Mouse (Mus musculus) left cerebral cortex, adult 6 months (tissue): ENCODE data around the gene Auh. TPM values are rescaled to one million over a fixed set of nuclear protein-coding genes. Genes with fewer than 3 reads are reported as not detected.

Experiments used
- long read RNA-seq, 2 experiments: library from polyadenylated mRNA; unstranded; transcript quantifications; one replicate each; pipeline ENCODE4 v2.0.0; 2019 to 2020
- polyA plus RNA-seq: library from polyadenylated mRNA; unstranded; fragments of <200 nt; fragmentation: Nextera tagmentation; gene quantifications from 2 replicates; pipeline ENCODE4 v1.2.3, GENCODE M21; 2021

The Auh gene
- polyA plus RNA-seq = 119 and 130 TPM in 2 replicates
- long read RNA-seq, experiment 1, transcript Auh-201 (10 exons, 1,320 nt) = major isoform, 356 of 424 reads
- long read RNA-seq, experiment 1, transcript Auh-206 (6 exons, 1,400 nt) = minor isoform, 19 of 424 reads
- long read RNA-seq, experiment 1, partial matches to known transcripts = 8 of 424 reads
- long read RNA-seq, experiment 1, other reads (novel, unspliced or antisense) = 38 of 424 reads
- long read RNA-seq, experiment 2, transcript Auh-201 (10 exons, 1,320 nt) = major isoform, 127 of 161 reads
- long read RNA-seq, experiment 2, partial matches to known transcripts = 14 of 161 reads
- long read RNA-seq, experiment 2, other reads (novel, unspliced or antisense) = 17 of 161 reads

DNA sequence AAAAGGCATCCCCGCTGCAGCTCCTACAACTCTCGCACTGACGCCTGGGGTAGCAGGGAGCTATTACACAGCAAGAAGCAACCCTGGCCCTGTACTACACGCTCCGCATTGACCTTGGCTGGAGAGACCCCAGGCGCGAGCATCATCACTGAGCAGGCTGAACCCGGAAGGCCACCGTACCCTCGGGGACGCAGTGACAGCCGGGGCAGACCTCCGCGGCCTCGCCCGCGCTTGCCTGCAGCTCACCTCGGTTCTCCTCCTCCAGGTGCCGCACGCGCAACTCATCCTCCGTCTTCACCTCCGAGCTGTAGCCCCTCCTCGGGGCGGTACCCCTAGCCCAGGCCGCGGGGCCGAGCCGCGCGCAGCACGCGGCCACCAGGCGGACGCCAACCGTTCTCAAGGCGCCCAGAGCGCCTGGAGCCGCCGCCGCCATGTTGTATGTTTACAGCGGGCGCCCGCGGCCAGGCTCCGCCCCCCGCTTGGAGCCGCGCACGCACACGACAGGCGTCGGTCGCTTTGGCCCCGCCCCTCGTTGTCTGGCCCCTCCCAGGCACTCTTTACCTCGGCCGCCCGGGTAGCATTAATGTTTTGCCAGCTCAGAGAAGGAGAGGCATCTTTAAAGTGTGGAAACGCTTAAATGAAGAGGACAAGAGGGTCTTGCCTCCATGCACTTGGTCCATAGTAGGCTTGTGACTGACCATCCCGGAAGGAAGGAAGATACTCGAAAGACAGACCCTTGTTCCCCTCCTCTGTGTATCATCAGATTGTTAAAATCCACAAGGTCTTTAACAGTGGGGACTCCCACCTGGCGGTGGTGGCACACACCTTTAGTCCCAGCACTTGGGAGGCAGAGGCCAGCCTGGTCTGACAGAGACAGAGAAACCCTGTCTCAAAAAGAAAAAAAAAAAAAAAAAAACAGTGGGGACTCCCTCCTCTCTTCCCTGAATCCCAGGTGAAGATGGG, at the start of gene Auh:
TSS of gene Auh (minus strand) at position 473 of the 963 bp plus-strand sequence.

Other genes starting within 250 kb of the Auh start
- 6.3 and 11.1 TPM in 2 replicates for gene Nfil3, start 51.4 kb upstream of the Auh start, polyA plus RNA-seq